Mouse (Mus musculus): Measurements from ENCODE around the gene 9130230L23Rik. TPM values are rescaled to one million over a fixed set of nuclear protein-coding genes. Genes with fewer than 3 reads are reported as not detected.

The 9130230L23Rik gene
- total and polyA plus RNA-seq, 2 experiments from 2014 or later = not detected

DNA sequence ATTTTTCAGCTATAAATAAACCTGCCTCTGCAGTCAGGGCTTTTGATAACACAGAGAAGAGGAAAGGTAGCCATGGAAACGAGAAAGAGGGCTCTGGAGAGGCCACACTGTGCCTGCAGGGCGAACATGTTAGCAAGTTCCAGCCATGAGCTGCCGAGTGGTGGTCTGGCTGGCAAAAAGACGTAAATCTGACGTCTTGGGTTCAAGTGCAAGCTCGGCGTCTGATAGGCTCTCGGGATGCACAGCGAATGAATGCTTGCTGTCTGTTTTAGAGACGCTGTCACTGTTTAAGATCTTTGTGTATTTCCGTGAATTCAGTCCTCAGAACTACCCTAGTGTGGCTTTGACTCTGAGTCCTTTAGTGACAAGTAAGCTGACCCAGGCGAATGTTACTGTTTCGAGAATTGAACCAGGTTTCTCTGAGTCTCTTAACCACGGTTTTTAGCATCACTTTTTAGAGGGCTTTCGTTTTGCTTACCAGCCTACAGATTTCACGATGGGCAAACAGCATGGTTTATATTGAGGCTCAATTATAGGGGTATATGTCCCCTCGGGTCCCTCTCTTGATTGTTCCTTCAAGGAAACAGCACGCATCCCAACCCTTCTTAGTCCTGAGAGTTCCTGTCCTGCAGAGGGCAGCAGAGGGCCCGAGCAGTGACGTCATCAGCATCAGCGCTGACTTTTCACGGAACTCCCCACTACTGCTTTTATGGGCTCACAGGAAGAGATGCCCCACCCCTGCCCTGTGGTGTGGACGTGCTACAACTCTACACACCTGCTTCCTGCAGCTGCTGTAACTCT, 48.5 kb downstream of the 9130230L23Rik start:
- H3K27ac ChIP-seq = peak overlapping the region; percentile 58
- TF ChIP-seq CTCF (IDR thresholded peaks at IDR 0.05; ENCODE audit: low read depth) = peak; percentile 87
- ATAC-seq (peak; percentile 70; the same call in 1 of the 2 replicates), DNase-seq (ENCODE audit: low spot score) (peak; percentile 85)
- H3K36me3 ChIP-seq (ENCODE audit: insufficient read depth, low read length) = no peaks in the 10 kb centered on the region
- WGBS = 31% methylated on average over 23 of the region's 23 CpGs
- H3K9ac ChIP-seq (replicated peaks; ENCODE audit: low read length) = no peak overlapping the region
- peaks cover 4% of the 10 kb centered on the region; the same call in 1 of the 2 replicates for H3K4me1 ChIP-seq (ENCODE audit: insufficient read depth, low read length)
- peak overlapping the region; percentile 42 for H3K4me2 ChIP-seq (ENCODE audit: low read depth, low read length)
- H3K4me3 ChIP-seq (ENCODE audit: low read length) = peak overlapping the region; percentile 23
- H3K9me3 ChIP-seq (ENCODE audit: low read length) = no peaks in the 10 kb centered on the region
- H3K27me3 ChIP-seq (ENCODE audit: insufficient read depth, low read length) = no peaks in the 10 kb centered on the region

DNA sequence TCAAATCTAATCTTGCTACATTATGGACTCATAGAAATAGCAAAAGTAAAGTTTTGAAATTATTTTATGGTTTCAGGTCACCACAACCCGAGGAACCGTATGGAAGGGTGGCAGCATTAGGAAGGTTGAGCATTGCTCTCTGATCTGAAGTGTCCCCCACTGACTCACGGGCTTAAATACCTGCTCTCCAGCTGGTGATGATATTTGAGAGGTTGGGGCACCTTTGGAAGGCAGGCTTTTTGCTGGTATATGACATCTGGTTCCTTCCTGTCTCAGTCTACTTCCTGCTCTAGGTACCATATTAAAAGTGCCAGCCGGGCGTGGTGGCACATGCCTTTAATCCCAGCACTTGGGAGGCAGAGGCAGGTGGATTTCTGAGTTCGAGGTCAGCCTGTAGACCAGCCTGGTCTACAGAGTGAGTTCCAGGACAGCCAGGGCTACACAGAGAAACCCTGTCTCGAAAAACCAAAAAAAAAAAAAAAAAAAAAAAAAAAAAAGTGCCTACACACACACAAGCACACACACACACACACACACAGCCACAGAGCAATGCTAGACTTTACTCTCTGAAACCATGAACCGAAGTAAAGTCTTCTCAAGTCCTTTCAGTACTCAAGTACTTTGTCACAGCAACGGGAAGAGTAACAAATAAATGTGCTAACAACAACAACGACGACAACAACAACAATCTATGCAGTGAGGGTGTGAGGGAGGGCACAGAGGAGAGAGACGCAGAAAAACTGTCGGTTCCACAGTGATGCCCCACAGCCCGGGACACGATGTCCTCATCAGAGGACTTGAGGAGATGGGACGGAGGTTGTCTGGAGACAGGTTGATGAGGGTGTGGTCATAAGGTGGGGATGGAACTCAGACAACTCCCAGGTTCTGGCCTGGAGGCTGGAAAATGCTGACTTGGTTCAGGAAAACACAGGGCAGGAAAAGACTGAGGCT, 49.7 kb downstream of the 9130230L23Rik start:
- ATAC-seq (no peak), DNase-seq (ENCODE audit: low spot score) (no peak)
- WGBS = 90% methylated on average over 16 of the region's 16 CpGs
- Histone ChIP-seq H3K4me3 (ENCODE audit: low read length) (no peak overlapping the region), H3K36me3 (ENCODE audit: insufficient read depth, low read length) (no peaks in the 10 kb centered on the region), H3K9ac (replicated peaks; ENCODE audit: low read length) (no peak overlapping the region), H3K4me1 (ENCODE audit: insufficient read depth, low read length) (peaks cover 11% of the 10 kb centered on the region), H3K27ac (peak overlapping the region; percentile 58), H3K4me2 (ENCODE audit: low read depth, low read length) (no peak overlapping the region), H3K27me3 (ENCODE audit: insufficient read depth, low read length) (no peaks in the 10 kb centered on the region), H3K9me3 (ENCODE audit: low read length) (no peaks in the 10 kb centered on the region)
- no peak for TF ChIP-seq CTCF (IDR thresholded peaks at IDR 0.05; ENCODE audit: low read depth)

DNA sequence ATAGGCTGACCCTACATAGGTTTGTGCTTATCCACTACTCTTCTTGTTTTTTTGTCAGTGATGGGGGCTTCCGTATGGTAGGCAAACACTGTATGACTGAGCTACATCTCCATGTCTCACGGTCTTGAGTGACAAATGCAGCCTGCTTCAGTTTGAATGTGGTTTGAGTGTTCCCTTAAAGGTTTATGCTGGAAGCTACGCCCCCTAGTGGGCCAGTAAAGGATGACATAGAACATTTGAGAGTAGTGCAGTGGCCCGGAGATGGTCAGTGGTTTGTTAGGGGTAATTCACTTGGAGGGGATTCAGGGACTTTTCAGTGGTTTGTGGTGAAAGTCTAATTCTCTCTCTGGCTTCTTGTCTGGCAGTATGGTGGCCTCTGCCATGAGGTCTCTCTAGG, 52.6 kb downstream of the 9130230L23Rik start:
- Histone ChIP-seq H3K4me1 (ENCODE audit: insufficient read depth, low read length) (peaks cover 11% of the 10 kb centered on the region), H3K27me3 (ENCODE audit: insufficient read depth, low read length) (no peaks in the 10 kb centered on the region), H3K27ac (peak overlapping the region; percentile 86; the same call in 1 of the 2 replicates), H3K4me2 (ENCODE audit: low read depth, low read length) (no peak overlapping the region), H3K36me3 (ENCODE audit: insufficient read depth, low read length) (no peaks in the 10 kb centered on the region), H3K9ac (replicated peaks; ENCODE audit: low read length) (no peak overlapping the region), H3K4me3 (ENCODE audit: low read length) (no peak overlapping the region), H3K9me3 (ENCODE audit: low read length) (no peaks in the 10 kb centered on the region)
- 72% methylated on average over 4 of the region's 4 CpGs for WGBS
- DNase-seq (ENCODE audit: low spot score) (peak; percentile 44), ATAC-seq (no peak)
- TF ChIP-seq CTCF (IDR thresholded peaks at IDR 0.05; ENCODE audit: low read depth) = peak; percentile 52

DNA sequence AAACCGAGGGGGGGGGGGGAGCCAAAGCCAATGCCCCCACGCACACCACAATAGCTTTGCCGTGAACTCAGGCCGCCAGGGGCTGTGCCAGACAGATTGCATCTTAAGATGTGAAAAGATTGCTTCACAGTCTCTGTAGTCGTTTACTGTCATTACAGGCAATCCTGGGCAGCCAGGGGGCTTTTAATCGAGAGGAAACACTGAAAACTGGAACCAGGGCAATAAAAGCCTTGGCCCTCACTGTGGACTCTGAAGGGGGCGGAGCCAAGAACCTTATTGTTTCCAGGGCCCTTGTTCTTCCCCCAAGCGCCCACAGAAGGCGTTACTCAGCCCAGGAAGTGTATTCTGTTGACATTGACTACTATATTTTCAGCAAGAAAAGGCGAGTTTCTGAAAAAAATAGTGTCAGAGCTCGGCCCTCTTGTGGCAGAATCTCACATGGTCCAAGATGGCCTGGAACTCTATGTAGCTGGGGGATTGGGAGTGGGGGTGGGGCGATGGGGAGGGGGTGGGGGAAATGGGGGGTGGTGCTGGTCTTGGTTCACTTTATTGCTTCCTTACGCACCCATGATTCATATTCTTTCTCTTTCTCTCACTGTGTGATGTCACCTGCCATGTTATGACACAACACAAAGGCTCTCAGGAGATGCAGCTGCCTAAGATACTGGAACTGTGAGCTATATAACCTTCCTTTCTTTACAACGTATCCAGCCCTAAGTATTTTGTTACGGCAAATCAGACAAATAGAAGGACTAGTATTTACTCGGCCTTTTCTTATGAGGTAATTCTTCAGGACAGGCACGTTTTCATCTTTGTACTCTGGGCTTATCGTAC, 53.2 kb downstream of the 9130230L23Rik start:
- DNase-seq (ENCODE audit: low spot score) = peak; percentile 68
- ATAC-seq = peak; percentile 68
- Histone ChIP-seq H3K4me3 (ENCODE audit: low read length) (no peak overlapping the region), H3K36me3 (ENCODE audit: insufficient read depth, low read length) (no peaks in the 10 kb centered on the region), H3K9ac (replicated peaks; ENCODE audit: low read length) (no peak overlapping the region), H3K4me1 (ENCODE audit: insufficient read depth, low read length) (peaks cover 11% of the 10 kb centered on the region), H3K4me2 (ENCODE audit: low read depth, low read length) (peak overlapping the region; percentile 42), H3K27ac (peak overlapping the region; percentile 86), H3K9me3 (ENCODE audit: low read length) (no peaks in the 10 kb centered on the region), H3K27me3 (ENCODE audit: insufficient read depth, low read length) (no peaks in the 10 kb centered on the region)
- WGBS = 35% methylated on average over 18 of the region's 18 CpGs
- TF ChIP-seq CTCF (IDR thresholded peaks at IDR 0.05; ENCODE audit: low read depth) = peak; percentile 33

DNA sequence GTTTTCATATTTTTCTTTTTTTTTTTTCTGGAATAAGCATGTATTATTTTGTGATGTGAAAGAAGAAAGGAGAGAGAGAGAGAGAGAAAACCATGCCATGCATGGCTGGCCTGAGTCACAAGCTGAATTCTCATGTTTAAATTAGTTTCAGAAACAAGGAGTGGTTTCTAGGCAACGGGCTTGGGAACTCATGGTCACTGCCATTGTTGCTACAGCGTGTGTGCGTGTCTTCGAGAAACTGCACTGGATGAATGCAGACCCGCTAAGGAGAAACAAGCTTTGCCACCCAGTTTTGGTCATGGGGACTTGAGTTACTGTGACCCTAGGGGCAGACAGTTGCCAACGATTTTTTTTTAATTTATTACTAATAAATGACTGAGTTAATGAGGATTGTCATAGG, 53.8 kb downstream of the 9130230L23Rik start:
- Histone ChIP-seq H3K4me3 (ENCODE audit: low read length) (no peak overlapping the region), H3K4me2 (ENCODE audit: low read depth, low read length) (peak overlapping the region; percentile 42), H3K36me3 (ENCODE audit: insufficient read depth, low read length) (no peaks in the 10 kb centered on the region), H3K27me3 (ENCODE audit: insufficient read depth, low read length) (no peaks in the 10 kb centered on the region), H3K9me3 (ENCODE audit: low read length) (no peaks in the 10 kb centered on the region), H3K27ac (peak overlapping the region; percentile 86), H3K4me1 (ENCODE audit: insufficient read depth, low read length) (peaks cover 11% of the 10 kb centered on the region), H3K9ac (replicated peaks; ENCODE audit: low read length) (no peak overlapping the region)
- no peak for TF ChIP-seq CTCF (IDR thresholded peaks at IDR 0.05; ENCODE audit: low read depth)
- peak; percentile 83 for ATAC-seq
- 10% methylated on average over 6 of the region's 6 CpGs for WGBS
- peak; percentile 88 for DNase-seq (ENCODE audit: low spot score)

DNA sequence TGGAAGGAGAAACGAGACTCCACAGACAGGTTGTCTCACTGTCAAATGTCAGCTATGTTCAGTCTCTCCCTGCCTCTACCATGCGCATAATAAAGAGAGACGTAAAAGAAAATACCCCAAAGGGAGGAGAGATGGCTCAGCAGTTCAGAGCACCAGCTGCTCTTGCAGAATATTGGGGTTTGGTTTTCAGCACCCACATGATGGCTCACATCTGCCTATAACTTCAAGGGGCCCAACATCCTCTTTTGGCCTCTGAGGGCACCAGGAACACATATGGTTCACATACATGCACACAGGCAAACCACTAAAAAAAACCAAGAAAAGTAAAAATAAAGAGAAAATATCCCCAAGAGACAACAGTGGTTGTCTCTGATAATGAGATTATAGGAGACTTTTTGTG, 54.3 kb downstream of the 9130230L23Rik start:
- Histone ChIP-seq H3K9me3 (ENCODE audit: low read length) (no peaks in the 10 kb centered on the region), H3K36me3 (ENCODE audit: insufficient read depth, low read length) (no peaks in the 10 kb centered on the region), H3K4me3 (ENCODE audit: low read length) (no peak overlapping the region), H3K27ac (peak overlapping the region; percentile 86), H3K4me2 (ENCODE audit: low read depth, low read length) (no peak overlapping the region), H3K4me1 (ENCODE audit: insufficient read depth, low read length) (peaks cover 11% of the 10 kb centered on the region), H3K9ac (replicated peaks; ENCODE audit: low read length) (no peak overlapping the region), H3K27me3 (ENCODE audit: insufficient read depth, low read length) (no peaks in the 10 kb centered on the region)
- TF ChIP-seq CTCF (IDR thresholded peaks at IDR 0.05; ENCODE audit: low read depth) = no peak
- DNase-seq (ENCODE audit: low spot score) (no peak), ATAC-seq (no peak)
- WGBS = 13% methylated on average over 3 of the region's 3 CpGs

Measured in hindbrain, postnatal 0 days (tissue).